Mouse (Mus musculus) ovary, postnatal 36 days (tissue): ENCODE data around the gene Olfr1264.

Experiments used
- DNase-seq: peaks from one replicate; pipeline ENCODE4 v3.0.0; 2022; ENCODE audit warnings: low spot score, mixed read lengths

Gene Olfr1264

GRCm38 (mm10) chr2:90025477-90025876, at the start of gene Olfr1264:
Olfr1264 (minus strand) TSS chr2:90025577.
- no peak for DNase-seq

GRCm38 (mm10) chr2:90070065-90070464, 44.7 kb upstream of the Olfr1264 start:
- no peak for DNase-seq

GRCm38 (mm10) chr2:90063494-90063893, 38.1 kb upstream of the Olfr1264 start, which contains the start of gene Olfr140:
Olfr140 (minus strand) TSS chr2:90063594.
- no peak for DNase-seq

GRCm38 (mm10) chr2:90035037-90035436, 9.7 kb upstream of the Olfr1264 start, which contains the start of gene Olfr1265:
Olfr1265 (plus strand) TSS chr2:90035337.
- DNase-seq = no peak

GRCm38 (mm10) chr2:90011831-90012230, 13.5 kb downstream of the Olfr1264 start, which contains the start of gene Olfr1263:
Olfr1263 (plus strand) TSS chr2:90012131.
- DNase-seq = no peak

- no peak for DNase-seq
Measured at GRCm38 (mm10) chr2:89999845-90000244, 25.5 kb downstream of the Olfr1264 start, which contains the start of gene Olfr1262. Olfr1262 (plus strand) TSS chr2:90000145.

- no peak for DNase-seq
Measured at GRCm38 (mm10) chr2:89990921-89991320, 34.5 kb downstream of the Olfr1264 start, which contains the start of gene Olfr1261. Olfr1261 (plus strand) TSS chr2:89991221.

GRCm38 (mm10) chr2:89977709-89978108, 47.7 kb downstream of the Olfr1264 start:
- no peak for DNase-seq

GRCm38 (mm10) chr2:89974184-89974583, 51.2 kb downstream of the Olfr1264 start, which contains the start of gene Olfr1260:
Olfr1260 (plus strand) TSS chr2:89974340.
- no peak for DNase-seq
